Mouse (Mus musculus) liver, embryonic 12.5 days (tissue): Measurements from ENCODE around the gene Inf2. TPM values are rescaled to one million over a fixed set of nuclear protein-coding genes. Genes with fewer than 3 reads are reported as not detected.

Source experiments
- ATAC-seq: fragments of 200-750 bp; cut with Nextera tagmentation; 2 replicates; pipeline ENCODE4 v1.8.0; 2017; ENCODE audit warnings: moderate number of reproducible peaks, mild to moderate bottlenecking, moderate library complexity
- H3K27ac ChIP-seq: fragments of 300-500 bp; sonication (generic); 2 replicates; pipeline ENCODE4 v1.5.1; 2016; ENCODE audit warnings: mild to moderate bottlenecking
- H3K27me3 ChIP-seq: fragments of 300-500 bp; sonication (generic); replicated peaks from 2 replicates; pipeline ENCODE4 v1.6.1; 2016; ENCODE audit warnings: mild to moderate bottlenecking, moderate library complexity
- H3K36me3 ChIP-seq: fragments of 300-500 bp; sonication (generic); 2 replicates; pipeline ENCODE4 v1.6.1; 2016; ENCODE audit warnings: mild to moderate bottlenecking, moderate library complexity
- H3K4me1 ChIP-seq: fragments of 300-500 bp; sonication (generic); 2 replicates; pipeline ENCODE4 v1.6.1; 2016
- H3K4me2 ChIP-seq: fragments of 300-500 bp; sonication (generic); 2 replicates; pipeline ENCODE4 v1.6.1; 2016; ENCODE audit warnings: mild to moderate bottlenecking, moderate library complexity
- H3K4me3 ChIP-seq: fragments of 300-500 bp; sonication (generic); 2 replicates; pipeline ENCODE4 v1.5.1; 2016; ENCODE audit warnings: mild to moderate bottlenecking, moderate library complexity
- H3K9ac ChIP-seq: fragments of 300-500 bp; sonication (generic); 2 replicates; pipeline ENCODE4 v1.6.1; 2016; ENCODE audit warnings: mild to moderate bottlenecking, moderate library complexity
- H3K9me3 ChIP-seq: fragments of 300-500 bp; sonication (generic); replicated peaks from 2 replicates; pipeline ENCODE4 v1.6.1; 2016; ENCODE audit warnings: mild to moderate bottlenecking, moderate library complexity
- WGBS: fragments of 180-500 bp; shearing (Covaris S2); methylation state at CpG from one replicate; pipeline ENCODE4 v1.1.7; 2016; ENCODE audit not compliant: insufficient replicate concordance; 5-methylcytosine and 5-hydroxymethylcytosine counted together
- polyA plus RNA-seq: library from polyadenylated mRNA; unstranded; fragments of >200 nt; fragmentation: Nextera tagmentation; extraction: Ambion mirVana; gene quantifications from 2 replicates; pipeline ENCODE4 v1.2.1, GENCODE M21; 2016

The Inf2 gene
- polyA plus RNA-seq, 1 experiment from 2014 or later: 2.7 TPM

GRCm38 (mm10) chr12:112651778-112652439 lies 63.3 kb downstream of the Inf2 start:
- 70% methylated on average over 5 of the region's 5 CpGs for WGBS
- Histone ChIP-seq H3K4me3 (no peak overlapping the region), H3K9me3 (no peaks in the 10 kb centered on the region), H3K4me1 (peaks cover 12% of the 10 kb centered on the region), H3K27ac (no peak overlapping the region), H3K27me3 (no peaks in the 10 kb centered on the region), H3K4me2 (no peak overlapping the region), H3K36me3 (peaks cover 100% of the 10 kb centered on the region), H3K9ac (no peak overlapping the region)
- ATAC-seq: no peak

- H3K36me3 ChIP-seq: peaks cover 100% of the 10 kb centered on the region
- ATAC-seq: peak; percentile 42
- H3K9ac ChIP-seq: no peak overlapping the region
- no peak overlapping the region for H3K4me2 ChIP-seq
- no peaks in the 10 kb centered on the region for H3K27me3 ChIP-seq
- H3K4me3 ChIP-seq: no peak overlapping the region
- WGBS: 59% methylated on average over 7 of the region's 7 CpGs
- H3K4me1 ChIP-seq: peaks cover 6% of the 10 kb centered on the region
- no peaks in the 10 kb centered on the region for H3K9me3 ChIP-seq
- H3K27ac ChIP-seq: no peak overlapping the region
Measured at GRCm38 (mm10) chr12:112653157-112653824, 64.7 kb downstream of the Inf2 start.

GRCm38 (mm10) chr12:112654076-112654475 lies 65.5 kb downstream of the Inf2 start:
- 86% methylated on average over 5 of the region's 5 CpGs for WGBS
- no peak overlapping the region for H3K4me2 ChIP-seq
- H3K27ac ChIP-seq: no peak overlapping the region
- no peak overlapping the region for H3K4me3 ChIP-seq
- peaks cover 6% of the 10 kb centered on the region for H3K4me1 ChIP-seq
- no peak overlapping the region for H3K9ac ChIP-seq
- H3K9me3 ChIP-seq: no peaks in the 10 kb centered on the region
- no peaks in the 10 kb centered on the region for H3K27me3 ChIP-seq
- ATAC-seq: no peak
- peaks cover 100% of the 10 kb centered on the region for H3K36me3 ChIP-seq

GRCm38 (mm10) chr12:112658619-112659018 lies 70.0 kb downstream of the Inf2 start:
- no peak overlapping the region for H3K9ac ChIP-seq
- no peak overlapping the region for H3K27ac ChIP-seq
- 89% methylated on average over 7 of the region's 7 CpGs for WGBS
- peaks cover 100% of the 10 kb centered on the region for H3K36me3 ChIP-seq
- no peaks in the 10 kb centered on the region for H3K9me3 ChIP-seq
- H3K4me2 ChIP-seq: no peak overlapping the region
- no peak for ATAC-seq
- H3K4me1 ChIP-seq: peaks cover 27% of the 10 kb centered on the region
- no peaks in the 10 kb centered on the region for H3K27me3 ChIP-seq
- H3K4me3 ChIP-seq: no peak overlapping the region

GRCm38 (mm10) chr12:112659109-112659508 lies 70.5 kb downstream of the Inf2 start:
- WGBS: 77% methylated on average over 6 of the region's 6 CpGs
- ATAC-seq: no peak
- H3K4me3 ChIP-seq: no peak overlapping the region
- H3K27ac ChIP-seq: no peak overlapping the region
- H3K9me3 ChIP-seq: no peaks in the 10 kb centered on the region
- H3K4me1 ChIP-seq: peaks cover 32% of the 10 kb centered on the region
- H3K27me3 ChIP-seq: no peaks in the 10 kb centered on the region
- H3K36me3 ChIP-seq: peaks cover 100% of the 10 kb centered on the region
- H3K4me2 ChIP-seq: no peak overlapping the region
- H3K9ac ChIP-seq: no peak overlapping the region

- no peak overlapping the region; the same call in 1 of the 2 replicates for H3K27ac ChIP-seq
Measured at GRCm38 (mm10) chr12:112660576-112661326, 72.2 kb downstream of the Inf2 start.

GRCm38 (mm10) chr12:112661327-112661605 lies 72.7 kb downstream of the Inf2 start:
- H3K4me1 ChIP-seq: peaks cover 36% of the 10 kb centered on the region

More at GRCm38 (mm10) chr12:112660576-112661326, 72.2 kb downstream of the Inf2 start:
- no peaks in the 10 kb centered on the region for H3K27me3 ChIP-seq
- no peaks in the 10 kb centered on the region for H3K9me3 ChIP-seq
- H3K9ac ChIP-seq: no peak overlapping the region
- H3K4me2 ChIP-seq: no peak overlapping the region
- H3K4me1 ChIP-seq: peaks cover 31% of the 10 kb centered on the region
- peaks cover 100% of the 10 kb centered on the region for H3K36me3 ChIP-seq
- 62% methylated on average over 5 of the region's 5 CpGs for WGBS
- H3K4me3 ChIP-seq: no peak overlapping the region
- ATAC-seq: no peak

GRCm38 (mm10) chr12:112661851-112662250 lies 73.3 kb downstream of the Inf2 start:
- no peak overlapping the region for H3K4me2 ChIP-seq
- H3K9me3 ChIP-seq: no peaks in the 10 kb centered on the region
- H3K4me1 ChIP-seq: peaks cover 41% of the 10 kb centered on the region
- H3K27ac ChIP-seq: no peak overlapping the region
- no peak overlapping the region for H3K9ac ChIP-seq
- H3K36me3 ChIP-seq: peaks cover 100% of the 10 kb centered on the region
- WGBS: 81% methylated on average over 9 of the region's 9 CpGs
- no peak overlapping the region for H3K4me3 ChIP-seq
- ATAC-seq: no peak
- H3K27me3 ChIP-seq: no peaks in the 10 kb centered on the region

More at GRCm38 (mm10) chr12:112661327-112661605, 72.7 kb downstream of the Inf2 start:
- Histone ChIP-seq H3K27ac (no peak overlapping the region), H3K4me2 (no peak overlapping the region), H3K9ac (no peak overlapping the region), H3K4me3 (no peak overlapping the region), H3K9me3 (no peaks in the 10 kb centered on the region), H3K27me3 (no peaks in the 10 kb centered on the region), H3K36me3 (peaks cover 100% of the 10 kb centered on the region)
- 83% methylated on average over 3 of the region's 3 CpGs for WGBS
- no peak for ATAC-seq

GRCm38 (mm10) chr12:112663303-112663702 lies 74.7 kb downstream of the Inf2 start:
- peaks cover 100% of the 10 kb centered on the region for H3K36me3 ChIP-seq
- H3K4me1 ChIP-seq: peaks cover 49% of the 10 kb centered on the region
- no peak overlapping the region for H3K9ac ChIP-seq
- ATAC-seq: no peak
- no peak overlapping the region for H3K4me2 ChIP-seq
- H3K27me3 ChIP-seq: no peaks in the 10 kb centered on the region
- 86% methylated on average over 11 of the region's 11 CpGs for WGBS
- no peaks in the 10 kb centered on the region for H3K9me3 ChIP-seq
- no peak overlapping the region for H3K4me3 ChIP-seq
- no peak overlapping the region for H3K27ac ChIP-seq

GRCm38 (mm10) chr12:112663716-112664115 lies 75.1 kb downstream of the Inf2 start:
- H3K4me1 ChIP-seq: peaks cover 51% of the 10 kb centered on the region
- ATAC-seq: no peak
- H3K9me3 ChIP-seq: no peaks in the 10 kb centered on the region
- H3K27me3 ChIP-seq: no peaks in the 10 kb centered on the region
- H3K36me3 ChIP-seq: peaks cover 100% of the 10 kb centered on the region
- no peak overlapping the region for H3K4me2 ChIP-seq
- no peak overlapping the region for H3K4me3 ChIP-seq
- H3K9ac ChIP-seq: no peak overlapping the region
- H3K27ac ChIP-seq: no peak overlapping the region
- WGBS: 95% methylated on average over 11 of the region's 12 CpGs

GRCm38 (mm10) chr12:112664124-112664523 lies 75.5 kb downstream of the Inf2 start:
- Histone ChIP-seq H3K4me1 (peaks cover 51% of the 10 kb centered on the region), H3K27me3 (no peaks in the 10 kb centered on the region), H3K4me3 (no peak overlapping the region), H3K9me3 (no peaks in the 10 kb centered on the region), H3K4me2 (no peak overlapping the region), H3K36me3 (peaks cover 100% of the 10 kb centered on the region), H3K27ac (no peak overlapping the region), H3K9ac (no peak overlapping the region)
- WGBS: 79% methylated on average over 2 of the region's 2 CpGs
- ATAC-seq: no peak

- Histone ChIP-seq H3K9ac (no peak overlapping the region), H3K4me1 (peaks cover 55% of the 10 kb centered on the region), H3K4me3 (no peak overlapping the region), H3K27me3 (no peaks in the 10 kb centered on the region), H3K27ac (no peak overlapping the region), H3K4me2 (no peak overlapping the region), H3K9me3 (no peaks in the 10 kb centered on the region), H3K36me3 (peaks cover 100% of the 10 kb centered on the region)
- ATAC-seq: no peak
- WGBS: 76% methylated on average over 5 of the region's 5 CpGs
Measured at GRCm38 (mm10) chr12:112664656-112665055, 76.1 kb downstream of the Inf2 start.
